Mouse (Mus musculus) activated CD4-positive, CD25-positive, alpha-beta regulatory T cell, adult 4 months (primary cell): Measurements from ENCODE around the gene Gm4756. TPM values are rescaled to one million over a fixed set of nuclear protein-coding genes. Genes with fewer than 3 reads are reported as not detected.
A peak's percentile ranks its signal among the peaks of the same experiment; 100 is the strongest.
"Not testable (repeated sequence)": the region's sequence is repeated elsewhere in the genome, so short reads cannot be mapped to it uniquely, and the experiment has no call there.

Source experiments
- ATAC-seq: one replicate; pipeline ENCODE4 v1.8.0; 2017
- polyA plus RNA-seq, 2 experiments: library from polyadenylated mRNA; unstranded; fragments of 100-300 nt; shearing (Covaris generic); gene quantifications; one replicate each; pipeline ENCODE4 v1.2.1; 2017

The Gm4756 gene
- polyA plus RNA-seq: not detected

DNA sequence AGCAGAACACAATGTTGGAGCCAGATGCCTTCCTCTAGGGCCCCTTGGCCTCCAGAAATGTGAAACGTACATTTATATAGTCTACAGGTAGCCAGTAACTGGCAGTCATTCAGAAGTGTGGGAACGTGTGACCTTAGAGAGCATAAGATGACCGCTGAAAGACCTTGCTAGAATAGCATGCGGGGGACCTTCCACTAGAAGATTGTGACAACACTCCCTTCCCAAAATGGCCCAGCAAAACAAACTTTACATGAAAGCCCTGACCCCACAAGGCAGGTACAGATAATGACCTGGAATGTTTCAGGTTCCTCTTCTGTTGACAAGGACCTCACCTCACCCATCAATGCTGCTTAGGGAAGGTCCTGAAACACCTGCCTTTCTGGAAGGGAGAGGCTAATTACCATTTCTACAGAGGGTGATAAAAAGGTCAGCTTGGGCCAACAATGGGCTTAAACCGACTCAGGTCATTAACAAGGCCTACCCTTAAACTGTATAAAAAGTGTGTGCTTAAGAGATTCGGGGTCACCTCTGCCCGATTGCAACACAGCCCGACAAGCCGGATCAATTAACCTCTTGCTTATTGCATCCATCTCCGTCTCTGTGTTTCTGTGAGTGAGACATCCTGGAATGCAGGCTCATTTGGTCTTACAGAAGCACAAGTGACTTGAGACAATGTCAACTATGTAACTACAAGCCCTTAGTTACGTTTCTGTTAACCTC is at the start of gene Gm4756:
Gene Gm4756, minus strand, starts transcription at position 51 of the 720 bp plus-strand sequence.
- ATAC-seq: no peak

DNA sequence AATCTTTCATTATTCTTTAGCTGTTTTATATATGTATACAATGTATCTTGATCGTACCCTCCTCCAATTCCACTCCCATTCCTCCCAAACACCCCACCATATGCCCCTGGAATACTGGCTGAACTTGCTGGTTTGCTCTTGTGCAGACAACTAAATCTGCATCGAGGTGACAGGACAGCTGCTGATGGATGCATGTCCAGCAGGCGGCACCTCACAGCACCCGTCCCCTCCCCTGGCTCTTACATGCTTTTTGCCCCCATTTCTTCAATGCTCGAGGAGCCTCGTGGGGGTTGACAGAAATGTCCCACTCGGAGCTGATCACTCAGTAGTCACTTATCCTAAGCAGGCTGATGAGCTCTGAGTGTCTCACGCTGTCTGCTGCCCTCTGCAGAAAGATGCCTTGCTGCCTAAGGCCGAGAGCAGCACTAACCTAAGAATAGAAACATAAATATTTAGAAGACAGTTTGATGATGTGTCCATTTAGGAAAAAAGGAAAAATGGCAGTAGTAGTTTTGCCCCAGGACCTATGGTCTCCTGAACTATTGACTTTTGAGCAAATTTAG is 45.5 kb upstream of the Gm4756 start:
- no peak for ATAC-seq

DNA sequence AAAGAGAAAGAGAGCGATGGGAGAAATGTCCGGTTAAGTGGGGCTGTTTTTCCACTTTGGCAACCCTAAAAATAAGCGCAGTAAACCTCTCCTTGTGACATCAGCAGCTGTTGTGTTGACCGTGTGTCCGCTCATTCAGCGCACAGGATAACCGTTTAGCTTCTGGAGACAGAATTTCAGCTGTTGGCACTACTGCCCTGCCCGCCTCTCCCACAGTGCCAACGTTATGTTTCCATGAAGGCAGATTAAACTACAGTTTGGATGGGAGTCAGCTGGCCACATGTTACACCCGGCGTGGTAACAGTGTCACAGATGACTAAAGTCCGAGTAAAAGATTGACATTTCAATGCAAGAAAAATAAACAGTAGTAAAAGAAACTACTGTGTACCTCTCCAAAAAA is 45.0 kb upstream of the Gm4756 start:
- no peak for ATAC-seq

DNA sequence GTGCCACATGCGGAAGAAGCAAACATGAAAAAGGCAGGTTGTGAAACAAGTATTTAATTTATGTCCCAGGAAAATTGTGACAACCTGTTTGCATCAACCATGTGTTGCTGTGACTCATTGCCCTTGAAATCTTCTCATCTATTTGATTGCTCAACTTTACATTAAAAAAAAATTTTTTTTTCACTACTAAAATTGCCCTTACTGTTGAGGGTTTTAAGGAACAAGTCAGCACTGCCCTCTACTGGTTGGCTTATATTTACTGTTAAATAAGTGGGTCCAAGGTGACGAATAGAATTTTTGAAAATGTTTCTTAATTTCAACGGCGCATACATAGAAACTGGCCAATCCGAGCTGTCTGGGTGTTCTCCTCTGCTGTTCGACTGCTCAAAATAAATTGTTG is 44.4 kb upstream of the Gm4756 start:
- ATAC-seq: no peak

DNA sequence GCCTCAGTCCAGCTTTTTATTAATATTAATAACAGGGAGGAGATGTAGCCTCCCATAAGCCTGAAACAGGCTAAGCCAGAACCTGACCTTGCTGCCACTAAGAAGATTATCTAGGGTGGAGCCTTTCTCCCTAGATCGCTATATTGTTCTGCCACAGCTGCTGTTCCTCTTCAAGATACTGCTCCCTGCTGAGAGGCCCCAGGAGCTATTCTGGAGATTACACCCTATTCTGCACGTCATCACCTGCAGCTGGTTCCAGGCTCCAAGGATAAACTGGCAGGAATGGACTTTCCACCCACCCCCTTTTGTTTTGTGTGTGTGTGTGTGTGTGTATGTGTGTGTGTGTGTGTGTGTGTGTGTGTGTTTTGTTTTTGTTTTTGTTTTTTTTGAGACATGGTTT is 38.8 kb upstream of the Gm4756 start:
- ATAC-seq: not testable (repeated sequence)

DNA sequence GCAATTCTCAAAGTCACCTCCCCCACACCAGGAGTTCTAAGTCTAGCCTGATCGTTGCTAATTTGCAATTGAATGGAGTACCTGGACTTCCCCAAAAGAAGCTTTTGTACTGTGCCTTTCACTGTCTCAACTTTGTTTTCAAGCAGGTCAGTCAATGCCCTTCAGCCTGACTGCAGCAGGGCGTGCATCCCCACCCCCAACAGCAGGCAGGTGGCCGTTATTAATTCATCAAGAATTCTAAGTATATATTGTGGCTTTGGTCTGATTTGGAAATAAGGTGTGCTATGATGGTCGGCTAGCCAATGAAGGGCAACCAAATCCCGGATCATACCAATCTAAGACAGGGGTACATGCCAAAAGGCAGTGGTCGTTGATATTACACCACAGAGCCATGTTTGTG is 38.3 kb upstream of the Gm4756 start:
- not testable (repeated sequence) for ATAC-seq

DNA sequence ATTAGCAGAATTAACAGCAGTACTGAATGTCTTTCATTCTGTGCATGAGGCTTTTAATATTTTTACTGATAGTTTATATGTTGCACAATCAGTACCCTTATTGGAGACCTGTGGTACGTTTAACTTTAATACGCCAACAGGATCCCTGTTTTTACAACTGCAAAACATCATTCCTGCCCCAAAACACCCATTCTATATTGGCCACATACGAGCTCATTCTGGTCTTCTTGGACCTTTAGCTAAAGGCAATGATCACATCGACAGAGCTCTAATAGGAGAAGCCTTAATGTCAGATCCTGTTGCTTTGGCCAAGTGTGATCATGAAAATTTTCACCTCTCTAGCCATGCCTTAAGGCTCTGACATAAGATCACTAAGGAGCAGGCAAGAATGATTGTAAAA is 37.1 kb upstream of the Gm4756 start:
- ATAC-seq: not testable (repeated sequence)

DNA sequence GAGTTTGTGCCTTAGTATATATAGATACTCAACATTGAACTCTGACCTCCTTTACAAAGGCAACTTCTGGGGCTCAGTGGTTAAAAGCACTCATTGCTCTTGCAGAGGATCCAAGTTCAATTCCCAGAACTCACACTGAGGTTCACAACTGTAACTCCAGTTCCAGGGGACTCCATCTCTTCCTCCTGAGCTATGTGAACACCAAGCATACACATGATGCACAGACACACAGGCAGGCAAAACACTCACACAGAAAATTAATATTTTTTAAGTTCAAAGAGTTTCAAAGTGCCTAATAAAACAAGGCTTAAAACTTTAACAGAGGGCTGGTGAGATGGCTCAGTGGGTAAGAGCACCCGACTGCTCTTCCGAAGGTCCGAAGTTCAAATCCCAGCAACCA is 34.2 kb upstream of the Gm4756 start:
- ATAC-seq: no peak

DNA sequence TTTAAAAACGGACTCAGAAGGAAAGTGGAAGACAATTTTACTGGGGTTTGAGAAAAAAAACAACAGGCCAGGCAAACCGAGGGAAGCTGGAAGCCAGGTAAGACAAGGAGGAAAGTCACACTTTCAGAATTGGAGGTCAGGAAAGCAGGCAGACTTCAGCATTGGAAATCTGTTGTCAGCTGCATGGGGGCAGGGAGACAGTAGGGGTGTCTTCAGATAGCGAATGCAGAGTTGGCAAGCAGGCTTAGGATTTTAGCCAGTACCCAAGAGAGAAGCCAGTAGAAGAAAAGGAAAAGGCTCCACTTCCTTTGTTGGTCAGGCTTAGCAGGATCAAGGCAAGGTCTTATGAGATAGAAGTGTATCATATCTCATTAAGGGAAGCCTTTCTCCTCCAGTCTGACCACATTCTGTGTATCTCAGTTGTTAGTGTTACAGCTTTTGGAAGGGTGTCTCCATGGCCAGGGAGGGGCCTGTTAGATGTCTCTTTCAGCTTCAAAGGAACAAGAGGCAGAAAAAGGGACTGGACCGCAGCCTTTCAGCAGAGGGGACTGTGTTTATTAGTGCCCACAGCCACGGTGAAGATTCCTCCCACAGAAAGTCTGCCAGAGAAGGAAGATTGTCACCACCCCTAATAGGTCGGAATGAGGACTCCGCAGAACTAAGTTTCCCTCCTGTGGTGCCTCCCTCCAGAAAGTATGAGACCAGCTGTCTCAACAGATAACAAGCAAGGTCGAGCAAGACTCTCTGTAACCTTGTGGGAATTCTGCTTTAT is 33.2 kb upstream of the Gm4756 start:
- no peak for ATAC-seq

DNA sequence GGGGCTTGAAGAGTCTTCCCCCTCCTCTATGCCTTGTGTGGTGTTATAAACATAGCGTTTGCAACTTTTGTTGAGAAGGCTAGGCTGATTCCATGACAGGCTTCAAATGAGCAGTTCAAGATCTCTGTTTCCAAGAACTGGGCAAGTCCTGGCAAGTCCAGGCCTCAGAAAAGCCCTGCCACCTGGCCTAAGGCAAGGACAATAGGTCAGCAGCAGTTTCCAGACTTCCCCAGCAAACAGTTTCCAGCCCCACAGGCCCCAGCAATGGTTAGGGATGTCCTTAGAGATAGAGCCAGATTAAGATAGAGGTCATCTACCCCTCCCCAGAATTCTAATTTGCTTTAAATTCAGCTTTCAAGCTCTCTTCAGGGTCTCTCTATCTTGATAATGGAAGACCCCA is 32.5 kb upstream of the Gm4756 start:
- ATAC-seq: no peak

DNA sequence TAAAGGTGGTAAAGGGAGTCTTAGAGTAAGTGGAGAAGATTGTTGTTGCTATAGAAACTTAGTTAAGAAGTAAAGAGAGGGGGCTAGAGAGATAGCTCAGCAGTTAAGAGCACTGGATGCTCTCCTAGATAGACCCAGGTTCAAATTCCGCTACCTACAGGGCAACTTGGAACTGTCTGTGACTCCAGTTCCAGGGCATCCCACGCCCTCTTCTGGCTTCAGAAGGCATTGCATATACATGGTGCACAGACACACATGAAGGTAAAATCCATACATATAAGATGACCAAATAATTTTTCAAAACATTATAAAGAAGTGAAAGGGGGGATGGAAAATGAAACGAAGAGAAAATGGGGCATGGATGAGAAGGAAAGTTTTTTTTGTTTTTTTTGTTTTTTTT is 30.2 kb upstream of the Gm4756 start:
- ATAC-seq: no peak

DNA sequence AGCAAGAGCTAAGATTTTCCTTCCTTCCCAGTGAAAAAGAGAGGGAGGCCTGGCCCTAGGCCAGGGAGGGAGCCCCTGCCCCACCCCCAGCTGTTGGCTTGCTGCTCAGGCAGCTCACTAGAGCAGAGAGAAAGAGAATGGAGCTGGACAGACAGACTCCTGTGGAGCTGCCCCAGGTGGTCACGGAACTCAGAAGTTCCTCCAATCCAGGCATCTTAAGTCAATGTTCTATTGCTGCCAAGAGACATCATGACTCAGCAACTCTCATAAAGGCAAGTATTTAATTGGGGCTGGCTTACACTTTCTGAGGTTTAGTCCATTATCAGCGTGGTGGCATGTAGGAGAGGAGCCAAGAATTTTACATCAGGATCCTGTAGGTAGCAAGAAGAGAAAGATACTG is 25.4 kb upstream of the Gm4756 start:
- no peak for ATAC-seq

DNA sequence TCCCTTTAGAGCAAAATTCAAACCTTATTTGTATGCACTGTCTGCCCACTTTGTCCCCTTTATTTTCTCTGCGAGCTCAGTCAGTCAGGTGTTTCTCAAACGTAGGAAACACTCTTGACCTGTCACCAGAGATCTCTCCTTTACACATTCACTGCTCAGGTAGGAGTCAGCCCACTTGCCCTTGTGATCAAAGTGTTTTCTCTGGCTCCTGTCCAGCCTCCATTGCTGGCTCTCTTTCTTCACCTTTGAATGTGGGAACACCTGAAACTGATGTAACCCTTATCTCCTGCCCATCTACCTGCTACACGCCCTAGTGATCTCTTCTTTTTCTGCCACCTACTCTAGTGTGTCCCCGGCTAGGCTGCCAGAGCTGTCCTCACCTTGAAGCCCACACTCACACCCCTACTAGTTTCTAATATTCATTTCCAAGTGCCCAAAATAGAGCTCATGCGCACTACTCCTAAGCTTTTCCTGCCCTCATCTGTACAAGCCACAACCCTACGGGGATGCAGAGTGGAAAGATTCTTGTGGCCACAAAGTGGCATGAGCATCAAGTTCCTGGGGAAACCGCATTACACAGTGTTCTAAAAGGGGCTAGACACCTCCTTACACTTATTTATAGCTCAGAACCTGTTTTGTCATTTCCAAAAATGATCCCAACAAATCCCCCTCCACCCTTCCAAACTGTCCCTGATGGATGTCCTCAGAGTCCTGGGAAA is 24.8 kb upstream of the Gm4756 start:
- no peak for ATAC-seq

DNA sequence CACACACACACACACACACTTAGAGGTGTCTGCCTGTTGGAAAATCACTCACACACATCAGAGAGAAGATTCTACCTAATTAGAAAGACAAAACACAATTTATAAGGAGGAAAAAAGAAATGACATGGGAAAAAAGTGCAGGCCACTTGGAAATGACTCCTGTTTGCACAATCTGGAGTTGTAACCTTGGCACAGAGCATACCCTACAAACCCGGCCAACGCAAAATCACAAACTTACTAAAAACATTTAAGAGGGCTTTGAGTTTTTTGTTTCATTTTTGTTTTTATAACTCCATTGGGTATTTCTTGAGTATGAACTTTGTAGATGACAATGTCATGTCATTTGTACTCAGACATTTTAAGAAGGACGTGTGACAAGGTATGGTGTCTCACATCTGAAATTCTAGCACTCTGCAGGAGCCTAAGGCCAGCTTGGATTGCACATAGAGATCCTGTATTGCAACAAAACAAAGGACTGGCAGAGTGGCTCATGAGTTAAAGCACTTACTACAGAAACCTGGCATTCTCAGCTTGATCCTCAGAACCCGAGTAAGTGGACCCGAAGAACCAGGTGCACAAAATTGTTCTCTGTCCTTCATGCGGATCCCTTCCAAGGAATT is 22.2 kb upstream of the Gm4756 start:
- no peak for ATAC-seq

DNA sequence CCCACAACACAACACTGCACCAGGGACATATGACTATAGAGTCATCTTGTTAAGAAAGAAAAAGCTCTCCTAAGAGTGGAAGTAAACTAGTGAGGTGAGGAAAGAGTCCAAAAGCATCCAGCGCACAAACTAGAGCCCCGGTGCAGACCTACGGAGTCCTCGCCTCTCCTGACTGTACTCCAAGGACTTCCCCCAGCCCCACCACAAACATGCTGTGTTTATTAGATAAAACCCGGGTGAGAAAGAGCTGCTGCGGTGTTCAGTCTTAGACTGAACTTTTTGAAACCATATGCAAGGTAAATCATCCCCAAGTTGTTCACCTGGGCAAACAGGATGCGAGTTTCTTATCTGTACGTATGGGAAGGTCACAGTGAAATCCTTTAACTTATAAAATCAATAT is 21.5 kb upstream of the Gm4756 start:
- no peak for ATAC-seq

DNA sequence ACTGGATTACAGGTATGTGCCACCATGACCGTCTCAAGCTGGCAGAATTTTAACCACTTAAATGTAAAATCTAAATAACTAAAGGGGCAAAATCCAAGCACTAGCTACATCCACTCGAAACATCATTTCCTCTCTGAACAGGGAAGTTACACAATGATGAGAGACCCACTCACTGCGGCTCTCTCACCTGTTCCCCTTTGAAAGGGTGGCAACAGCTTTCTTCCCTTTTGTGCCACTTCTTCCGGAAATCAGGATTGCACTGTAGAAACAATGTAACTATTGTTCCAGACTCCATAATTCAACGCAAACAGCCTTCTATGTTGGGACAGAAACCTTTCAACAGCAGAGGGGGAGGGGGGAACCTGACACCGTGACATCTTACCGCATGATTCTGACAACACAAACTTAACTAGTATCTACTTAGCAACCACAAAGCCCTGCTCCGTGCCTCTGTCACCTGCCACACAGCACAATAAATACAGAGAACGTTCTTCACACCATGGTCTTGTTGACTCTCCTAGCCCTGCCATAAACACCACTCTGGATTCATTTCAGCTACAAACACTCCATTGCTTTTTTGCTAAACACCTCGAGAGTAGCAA is 18.5 kb upstream of the Gm4756 start:
- ATAC-seq: no peak

DNA sequence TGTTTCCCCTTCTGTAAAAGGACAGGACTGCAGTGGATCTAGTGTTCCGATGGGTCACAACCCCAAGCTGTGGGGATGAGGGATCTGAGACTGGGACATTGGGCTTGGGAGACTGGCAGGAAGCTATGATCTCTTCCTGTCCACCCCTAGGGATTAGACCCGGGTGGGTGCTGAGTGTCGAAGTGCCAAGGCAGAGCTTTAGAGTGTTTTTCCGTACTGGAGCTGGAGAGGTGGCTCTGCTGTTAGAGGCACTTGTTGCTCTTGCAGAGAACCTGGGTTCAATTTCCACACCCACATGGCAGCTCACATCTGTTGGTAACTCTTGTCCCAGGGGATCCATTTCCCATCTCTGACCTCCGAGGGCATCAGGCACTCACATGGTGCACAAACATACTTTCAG is 16.6 kb upstream of the Gm4756 start:
- no peak for ATAC-seq

DNA sequence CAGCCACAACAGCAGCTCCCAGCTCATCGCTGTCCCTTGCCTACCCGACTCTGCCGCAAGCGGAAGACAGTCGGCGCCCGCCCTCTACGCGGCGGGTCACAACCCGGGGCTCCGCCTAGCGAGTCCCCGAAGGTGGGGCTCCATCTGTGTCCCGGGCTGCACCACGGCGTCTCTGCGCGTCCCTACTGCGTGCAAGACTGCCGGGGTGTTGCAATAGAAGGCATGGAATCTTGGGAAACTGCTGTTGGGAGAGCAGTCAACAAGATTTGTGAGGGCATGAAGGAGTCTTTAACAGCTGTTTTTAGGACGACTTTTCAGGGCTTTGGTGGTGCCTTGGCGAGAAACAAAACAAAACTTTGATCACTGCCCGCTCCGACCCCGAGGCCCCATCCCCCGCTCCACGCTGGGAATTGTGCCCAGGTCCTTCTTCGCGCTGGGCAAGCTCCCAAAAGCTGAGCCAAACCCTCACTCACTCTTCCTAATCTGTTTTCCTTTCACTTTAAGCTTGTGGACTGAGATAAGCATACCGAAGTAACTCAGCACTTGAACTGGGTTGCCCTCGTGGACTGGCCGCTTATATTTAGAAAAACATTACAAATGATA is 15.4 kb upstream of the Gm4756 start, which contains the start of gene Dhrs7:
Gene Dhrs7, minus strand, starts transcription at position 175 of the 603 bp plus-strand sequence.
- ATAC-seq: peak; percentile 98

DNA sequence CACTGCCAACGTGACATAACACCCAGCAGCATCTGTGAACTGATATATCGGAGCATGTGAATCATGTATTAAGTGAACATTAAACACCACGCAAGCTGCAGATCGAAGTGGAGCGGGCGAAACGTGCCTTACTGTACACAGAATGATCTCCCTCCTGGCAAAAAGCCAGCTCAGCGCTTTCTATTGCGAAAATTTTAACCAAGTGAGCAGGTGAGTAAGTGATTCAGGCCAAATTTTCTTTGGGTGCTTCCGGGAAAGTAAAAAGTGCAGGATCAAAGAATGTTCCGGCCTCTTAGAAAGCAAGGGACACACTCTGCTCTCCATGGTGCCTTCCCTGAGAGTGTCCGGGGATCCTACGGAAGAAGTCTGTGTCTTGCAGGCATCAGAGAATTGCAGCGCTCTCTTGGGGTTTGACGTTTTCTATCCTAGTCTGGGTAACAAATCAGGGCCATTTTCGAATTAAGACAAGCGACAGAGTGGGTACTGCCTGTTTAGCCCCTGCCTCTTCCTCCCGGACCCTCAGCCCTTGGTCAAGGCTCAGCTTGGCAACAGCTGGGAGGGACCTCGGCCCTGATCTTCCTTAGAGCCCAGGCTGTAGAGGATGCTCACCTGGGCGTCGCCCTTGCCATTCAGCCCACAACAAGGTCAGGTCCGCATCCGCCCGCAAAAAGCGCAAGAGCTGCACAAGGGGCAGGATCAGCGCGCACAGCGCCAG is 14.7 kb upstream of the Gm4756 start:
- ATAC-seq: peak; percentile 14

DNA sequence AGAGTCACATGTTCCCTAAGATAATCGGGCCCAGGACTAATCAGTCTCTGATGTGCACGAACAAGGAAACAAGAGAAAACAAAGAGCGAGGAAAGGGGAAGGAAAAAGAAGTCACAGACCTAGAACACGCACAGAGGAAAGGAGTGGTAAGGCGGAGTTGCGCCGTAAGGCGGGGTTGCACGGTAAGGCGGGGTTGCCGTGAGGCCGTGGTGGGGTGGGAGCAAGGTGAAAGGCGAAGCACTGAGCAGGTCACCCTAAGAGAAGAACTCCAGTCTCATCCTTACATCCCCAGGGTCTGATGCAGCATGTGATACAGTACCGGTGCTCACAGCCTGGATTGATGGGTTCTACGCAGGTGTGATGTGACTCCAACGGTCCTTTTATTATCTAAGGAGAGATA is 6.3 kb upstream of the Gm4756 start:
- ATAC-seq: no peak

DNA sequence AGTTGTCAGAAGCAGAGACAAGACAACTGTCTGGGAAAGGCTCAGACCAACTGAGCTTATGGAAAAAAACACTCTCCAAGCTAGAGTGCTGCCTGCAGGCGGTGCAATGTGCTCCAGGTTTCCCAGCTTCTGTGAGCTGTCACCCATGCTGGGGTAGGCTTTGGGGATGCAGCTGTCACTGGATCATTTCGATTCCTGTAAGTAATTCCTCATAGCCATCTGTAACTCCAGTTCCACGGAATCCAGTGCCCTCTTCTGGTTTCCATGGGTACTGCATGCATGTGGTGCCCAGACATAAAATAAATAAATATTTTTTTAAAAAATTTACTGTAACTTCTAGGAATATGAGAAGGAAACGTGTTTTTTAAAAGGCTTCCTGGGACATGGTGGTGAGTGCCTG is 5.2 kb upstream of the Gm4756 start:
- ATAC-seq: no peak
